In genomic region chr4:135854630-135855029, GRCm38 (mm10) we compare ENCODE assay signal across 8 mouse cellular contexts. TPM values are rescaled to one million over a fixed set of nuclear protein-coding genes. Genes with fewer than 3 reads are reported as not detected.
DNase-seq lines count a peak whose midpoint lies in the region; ATAC-seq and TF ChIP-seq lines count a peak whose summit lies in the region.

No protein-coding gene starts in this region.

- no peaks in the 10 kb centered on the region for H3K9me3 ChIP-seq in lung, postnatal 0 days (ENCODE audit: low read length)
- H3K9me3 ChIP-seq in liver, embryonic 13.5 days (replicated peaks) = no peaks in the 10 kb centered on the region
- no peaks in the 10 kb centered on the region for H3K9me3 ChIP-seq in stomach, embryonic 16.5 days (replicated peaks; ENCODE audit: control insufficient read depth, low read length)

- H3K9ac ChIP-seq in lung, postnatal 0 days (replicated peaks; ENCODE audit: low read depth) = no peak overlapping the region
- H3K9ac ChIP-seq in liver, embryonic 13.5 days = peak overlapping the region; percentile 96
- peak overlapping the region; percentile 89 for H3K9ac ChIP-seq in stomach, embryonic 16.5 days (ENCODE audit: low read length)

- no peak overlapping the region for H3K27ac ChIP-seq in lung, postnatal 0 days (ENCODE audit: low read length)
- H3K27ac ChIP-seq in liver, embryonic 13.5 days = peak overlapping the region; percentile 96
- peak overlapping the region; percentile 99 for H3K27ac ChIP-seq in stomach, embryonic 16.5 days (ENCODE audit: low read length)

- DNase-seq in cerebellum, adult 9-11 months = peak; percentile 30
- DNase-seq in cerebellum, adult 8-10 months = no peak
- DNase-seq in lung, postnatal 0 days (ENCODE audit: low spot score) = peak; percentile 38
- no peak for DNase-seq in lung, postnatal 36 days
- DNase-seq in liver, embryonic 13.5 days = no peak
- no peak for DNase-seq in frontal cortex, postnatal 14 days (ENCODE audit: low spot score in 2 of 2)
- DNase-seq in right cerebral cortex, postnatal 10 days (ENCODE audit: low spot score in 2 of 2) = no peak

- no peak overlapping the region for H3K4me3 ChIP-seq in lung, postnatal 0 days (ENCODE audit: low read depth, low read length)
- peak overlapping the region; percentile 93 for H3K4me3 ChIP-seq in liver, embryonic 13.5 days (replicated peaks)
- peak overlapping the region; percentile 97 for H3K4me3 ChIP-seq in stomach, embryonic 16.5 days (replicated peaks; ENCODE audit: low read length)

- 0 out of 2 replicates have a peak, but pooled peaks cover 3% of the 10 kb centered on the region for H3K36me3 ChIP-seq in lung, postnatal 0 days (ENCODE audit: insufficient read depth, low read length)
- H3K36me3 ChIP-seq in liver, embryonic 13.5 days = peaks cover 9% of the 10 kb centered on the region
- no peaks in the 10 kb centered on the region for H3K36me3 ChIP-seq in stomach, embryonic 16.5 days (ENCODE audit: control insufficient read depth, insufficient read depth, low read length)

- WGBS in lung, postnatal 0 days = 56% methylated on average over 11 of the region's 11 CpGs
- WGBS in liver, embryonic 13.5 days (ENCODE audit: insufficient replicate concordance) = 71% methylated on average over 11 of the region's 11 CpGs
- 62% methylated on average over 11 of the region's 11 CpGs for WGBS in stomach, embryonic 16.5 days

- TF ChIP-seq EP300 in lung, postnatal 0 days (IDR thresholded peaks at IDR 0.05) = no peak

- no peak for TF ChIP-seq CTCF in lung, postnatal 0 days (IDR thresholded peaks at IDR 0.05)

- H3K4me2 ChIP-seq in lung, postnatal 0 days (replicated peaks; ENCODE audit: low read depth, low read length) = no peak overlapping the region
- peak overlapping the region; percentile 95 for H3K4me2 ChIP-seq in liver, embryonic 13.5 days
- peak overlapping the region; percentile 80 for H3K4me2 ChIP-seq in stomach, embryonic 16.5 days (ENCODE audit: low read depth, low read length)

- peaks cover 5% of the 10 kb centered on the region for H3K4me1 ChIP-seq in lung, postnatal 0 days (ENCODE audit: insufficient read depth, low read depth, low read length)
- H3K4me1 ChIP-seq in liver, embryonic 13.5 days (replicated peaks) = peaks cover 79% of the 10 kb centered on the region
- peaks cover 20% of the 10 kb centered on the region for H3K4me1 ChIP-seq in stomach, embryonic 16.5 days (ENCODE audit: control insufficient read depth, insufficient read depth, low read length)

- H3K27me3 ChIP-seq in lung, postnatal 0 days (replicated peaks; ENCODE audit: insufficient read depth, low read length) = no peaks in the 10 kb centered on the region
- H3K27me3 ChIP-seq in liver, embryonic 13.5 days = no peaks in the 10 kb centered on the region
- no peaks in the 10 kb centered on the region for H3K27me3 ChIP-seq in stomach, embryonic 16.5 days (ENCODE audit: control insufficient read depth, insufficient read depth, low read length)

- no peak for ATAC-seq in lung, postnatal 0 days
- no peak for ATAC-seq in liver, embryonic 13.5 days (ENCODE audit: low read depth)
- ATAC-seq in stomach, embryonic 16.5 days (ENCODE audit: insufficient read depth, low FRiP score) = no peak

RNA-seq across cellular contexts. Expression of gene Srsf10, which starts 0.9 kb away (rescaled TPM):
- 153 and 160 TPM in 2 replicates for polyA plus RNA-seq in lung, postnatal 0 days (2015; fragmentation: Nextera tagmentation; extraction: Ambion mirVana)
- 119 and 147 TPM in 2 replicates for polyA plus RNA-seq in liver, embryonic 13.5 days (2015; fragmentation: Nextera tagmentation; extraction: Ambion mirVana)
- polyA plus RNA-seq in stomach, embryonic 16.5 days (2015; fragmentation: Nextera tagmentation; extraction: Ambion mirVana) = 192 and 199 TPM in 2 replicates

RNA-seq across cellular contexts. Expression of gene Pnrc2, which starts 19.0 kb away (rescaled TPM):
- polyA plus RNA-seq in lung, postnatal 0 days (2015; fragmentation: Nextera tagmentation; extraction: Ambion mirVana) = 139 and 145 TPM in 2 replicates
- polyA plus RNA-seq in liver, embryonic 13.5 days (2015; fragmentation: Nextera tagmentation; extraction: Ambion mirVana) = 88.0 and 109 TPM in 2 replicates
- polyA plus RNA-seq in stomach, embryonic 16.5 days (2015; fragmentation: Nextera tagmentation; extraction: Ambion mirVana) = 168 and 169 TPM in 2 replicates

RNA-seq across cellular contexts. Expression of gene Cnr2, which starts 40.6 kb away (rescaled TPM):
- polyA plus RNA-seq in lung, postnatal 0 days (2015; fragmentation: Nextera tagmentation; extraction: Ambion mirVana) = 1.9 and 2.2 TPM in 2 replicates
- 2.5 and 3.0 TPM in 2 replicates for polyA plus RNA-seq in liver, embryonic 13.5 days (2015; fragmentation: Nextera tagmentation; extraction: Ambion mirVana)
- polyA plus RNA-seq in stomach, embryonic 16.5 days (2015; fragmentation: Nextera tagmentation; extraction: Ambion mirVana) = 0.59 and 0.90 TPM in 2 replicates

Comparison
In these comparisons a context has a peak if more than half of its experiments do, and no peak if none do; other contexts are left out.
1. DNase-seq: peak in cerebellum, adult 9-11 months (single experiment) and lung, postnatal 0 days (single experiment); none in cerebellum, adult 8-10 months (single experiment), lung, postnatal 36 days (single experiment), liver, embryonic 13.5 days (single experiment), frontal cortex, postnatal 14 days (0 of 2) and right cerebral cortex, postnatal 10 days (0 of 2).